Mouse (Mus musculus): Measurements from ENCODE around the gene Eif3k. TPM values are rescaled to one million over a fixed set of nuclear protein-coding genes. Genes with fewer than 3 reads are reported as not detected.

Gene Eif3k
- polyA plus RNA-seq, 1 experiment from 2014 or later = 444 TPM

GRCm38 (mm10) chr7:28993402-28993801, 11.7 kb upstream of the Eif3k start:
- no peaks in the 10 kb centered on the region for H3K36me3 ChIP-seq (ENCODE audit: control insufficient read depth, insufficient read depth, low read length)
- no peak overlapping the region for H3K4me3 ChIP-seq (ENCODE audit: low read depth, low read length)
- ATAC-seq (replicated peaks; ENCODE audit: low FRiP score, low TSS enrichment, low read depth) (no peak), DNase-seq (ENCODE audit: low spot score) (no peak)
- WGBS = 81% methylated on average over 3 of the region's 3 CpGs
- H3K27me3 ChIP-seq (replicated peaks; ENCODE audit: control insufficient read depth, insufficient read depth, low read length) = no peaks in the 10 kb centered on the region
- no peak overlapping the region for H3K9ac ChIP-seq (ENCODE audit: low read length)
- H3K4me1 ChIP-seq (replicated peaks; ENCODE audit: control insufficient read depth, insufficient read depth, low read length) = no peaks in the 10 kb centered on the region
- no peak overlapping the region for H3K4me2 ChIP-seq (ENCODE audit: low read length)
- H3K9me3 ChIP-seq (ENCODE audit: control insufficient read depth, low read length) = no peaks in the 10 kb centered on the region
- H3K27ac ChIP-seq (ENCODE audit: low read depth) = no peak overlapping the region

GRCm38 (mm10) chr7:28992997-28993396, 11.3 kb upstream of the Eif3k start:
- no peaks in the 10 kb centered on the region for H3K36me3 ChIP-seq (ENCODE audit: control insufficient read depth, insufficient read depth, low read length)
- H3K27me3 ChIP-seq (replicated peaks; ENCODE audit: control insufficient read depth, insufficient read depth, low read length) = no peaks in the 10 kb centered on the region
- H3K4me3 ChIP-seq (ENCODE audit: low read depth, low read length) = no peak overlapping the region
- H3K4me2 ChIP-seq (ENCODE audit: low read length) = no peak overlapping the region
- ATAC-seq (replicated peaks; ENCODE audit: low FRiP score, low TSS enrichment, low read depth) = no peak
- no peaks in the 10 kb centered on the region for H3K4me1 ChIP-seq (replicated peaks; ENCODE audit: control insufficient read depth, insufficient read depth, low read length)
- DNase-seq (ENCODE audit: low spot score) = no peak
- WGBS = 82% methylated on average over 3 of the region's 3 CpGs
- H3K9me3 ChIP-seq (ENCODE audit: control insufficient read depth, low read length) = no peaks in the 10 kb centered on the region
- H3K27ac ChIP-seq (ENCODE audit: low read depth) = no peak overlapping the region
- H3K9ac ChIP-seq (ENCODE audit: low read length) = no peak overlapping the region

- no peak for ATAC-seq (replicated peaks; ENCODE audit: low FRiP score, low TSS enrichment, low read depth)
- Histone ChIP-seq H3K4me1 (replicated peaks; ENCODE audit: control insufficient read depth, insufficient read depth, low read length) (no peaks in the 10 kb centered on the region), H3K4me3 (ENCODE audit: low read depth, low read length) (no peak overlapping the region), H3K27me3 (replicated peaks; ENCODE audit: control insufficient read depth, insufficient read depth, low read length) (no peaks in the 10 kb centered on the region), H3K4me2 (ENCODE audit: low read length) (no peak overlapping the region), H3K9me3 (ENCODE audit: control insufficient read depth, low read length) (no peaks in the 10 kb centered on the region), H3K27ac (ENCODE audit: low read depth) (no peak overlapping the region), H3K9ac (ENCODE audit: low read length) (no peak overlapping the region), H3K36me3 (ENCODE audit: control insufficient read depth, insufficient read depth, low read length) (no peaks in the 10 kb centered on the region)
- no peak for DNase-seq (ENCODE audit: low spot score)
- 72% methylated on average over 5 of the region's 5 CpGs for whole genome bisulfite sequencing
These were observed 10.0 kb upstream of the Eif3k start for GRCm38 (mm10) chr7:28991616-28992015.

GRCm38 (mm10) chr7:28990766-28991273, 9.2 kb upstream of the Eif3k start:
- Histone ChIP-seq H3K4me1 (replicated peaks; ENCODE audit: control insufficient read depth, insufficient read depth, low read length) (no peaks in the 10 kb centered on the region), H3K27me3 (replicated peaks; ENCODE audit: control insufficient read depth, insufficient read depth, low read length) (no peaks in the 10 kb centered on the region), H3K4me2 (ENCODE audit: low read length) (no peak overlapping the region), H3K36me3 (ENCODE audit: control insufficient read depth, insufficient read depth, low read length) (no peaks in the 10 kb centered on the region), H3K9me3 (ENCODE audit: control insufficient read depth, low read length) (no peaks in the 10 kb centered on the region), H3K27ac (ENCODE audit: low read depth) (no peak overlapping the region), H3K9ac (ENCODE audit: low read length) (no peak overlapping the region), H3K4me3 (ENCODE audit: low read depth, low read length) (no peak overlapping the region)
- DNase-seq (ENCODE audit: low spot score) (no peak), ATAC-seq (replicated peaks; ENCODE audit: low FRiP score, low TSS enrichment, low read depth) (no peak)
- whole genome bisulfite sequencing = 53% methylated on average over 13 of the region's 14 CpGs

GRCm38 (mm10) chr7:28985207-28985606, 3.5 kb upstream of the Eif3k start:
- Histone ChIP-seq H3K36me3 (ENCODE audit: control insufficient read depth, insufficient read depth, low read length) (peaks cover 3% of the 10 kb centered on the region; the same call in 1 of the 2 replicates), H3K9me3 (ENCODE audit: control insufficient read depth, low read length) (no peaks in the 10 kb centered on the region), H3K4me2 (ENCODE audit: low read length) (no peak overlapping the region), H3K4me3 (ENCODE audit: low read depth, low read length) (no peak overlapping the region), H3K27ac (ENCODE audit: low read depth) (no peak overlapping the region), H3K4me1 (replicated peaks; ENCODE audit: control insufficient read depth, insufficient read depth, low read length) (peaks cover 10% of the 10 kb centered on the region), H3K27me3 (replicated peaks; ENCODE audit: control insufficient read depth, insufficient read depth, low read length) (no peaks in the 10 kb centered on the region), H3K9ac (ENCODE audit: low read length) (no peak overlapping the region)
- DNase-seq (ENCODE audit: low spot score) = no peak
- WGBS = 86% methylated on average over 7 of the region's 7 CpGs
- ATAC-seq (replicated peaks; ENCODE audit: low FRiP score, low TSS enrichment, low read depth) = no peak

GRCm38 (mm10) chr7:28984452-28984851, 2.8 kb upstream of the Eif3k start:
- ATAC-seq (replicated peaks; ENCODE audit: low FRiP score, low TSS enrichment, low read depth) = no peak
- Histone ChIP-seq H3K27me3 (replicated peaks; ENCODE audit: control insufficient read depth, insufficient read depth, low read length) (no peaks in the 10 kb centered on the region), H3K36me3 (ENCODE audit: control insufficient read depth, insufficient read depth, low read length) (peaks cover 9% of the 10 kb centered on the region; the same call in 1 of the 2 replicates), H3K4me3 (ENCODE audit: low read depth, low read length) (no peak overlapping the region), H3K27ac (ENCODE audit: low read depth) (no peak overlapping the region), H3K9ac (ENCODE audit: low read length) (no peak overlapping the region), H3K4me1 (replicated peaks; ENCODE audit: control insufficient read depth, insufficient read depth, low read length) (peaks cover 10% of the 10 kb centered on the region), H3K4me2 (ENCODE audit: low read length) (no peak overlapping the region), H3K9me3 (ENCODE audit: control insufficient read depth, low read length) (no peaks in the 10 kb centered on the region)
- no peak for DNase-seq (ENCODE audit: low spot score)
- 90% methylated on average over 1 of the region's 1 CpGs for WGBS

- H3K4me2 ChIP-seq (ENCODE audit: low read length) = no peak overlapping the region
- H3K4me1 ChIP-seq (replicated peaks; ENCODE audit: control insufficient read depth, insufficient read depth, low read length) = peaks cover 10% of the 10 kb centered on the region
- WGBS = 74% methylated on average over 4 of the region's 4 CpGs
- H3K9me3 ChIP-seq (ENCODE audit: control insufficient read depth, low read length) = no peaks in the 10 kb centered on the region
- H3K9ac ChIP-seq (ENCODE audit: low read length) = no peak overlapping the region
- peaks cover 14% of the 10 kb centered on the region for H3K36me3 ChIP-seq (ENCODE audit: control insufficient read depth, insufficient read depth, low read length)
- no peak overlapping the region for H3K27ac ChIP-seq (ENCODE audit: low read depth)
- DNase-seq (ENCODE audit: low spot score) (no peak), ATAC-seq (replicated peaks; ENCODE audit: low FRiP score, low TSS enrichment, low read depth) (no peak)
- H3K4me3 ChIP-seq (ENCODE audit: low read depth, low read length) = no peak overlapping the region
- no peaks in the 10 kb centered on the region for H3K27me3 ChIP-seq (replicated peaks; ENCODE audit: control insufficient read depth, insufficient read depth, low read length)
These were observed 2.2 kb upstream of the Eif3k start for GRCm38 (mm10) chr7:28983849-28984248.

GRCm38 (mm10) chr7:28983141-28983564, 1.5 kb upstream of the Eif3k start:
- Histone ChIP-seq H3K27ac (ENCODE audit: low read depth) (no peak overlapping the region; the same call in 1 of the 2 replicates), H3K4me2 (ENCODE audit: low read length) (peak overlapping the region; percentile 82), H3K9ac (ENCODE audit: low read length) (no peak overlapping the region), H3K4me3 (ENCODE audit: low read depth, low read length) (0 out of 2 replicates have a peak overlapping the region, but pooled peaks have one; percentile 96), H3K27me3 (replicated peaks; ENCODE audit: control insufficient read depth, insufficient read depth, low read length) (no peaks in the 10 kb centered on the region), H3K36me3 (ENCODE audit: control insufficient read depth, insufficient read depth, low read length) (peaks cover 21% of the 10 kb centered on the region), H3K4me1 (replicated peaks; ENCODE audit: control insufficient read depth, insufficient read depth, low read length) (peaks cover 10% of the 10 kb centered on the region), H3K9me3 (ENCODE audit: control insufficient read depth, low read length) (no peaks in the 10 kb centered on the region)
- no peak for ATAC-seq (replicated peaks; ENCODE audit: low FRiP score, low TSS enrichment, low read depth)
- no peak for DNase-seq (ENCODE audit: low spot score)
- WGBS = 57% methylated on average over 11 of the region's 11 CpGs

- Histone ChIP-seq H3K36me3 (ENCODE audit: control insufficient read depth, insufficient read depth, low read length) (peaks cover 28% of the 10 kb centered on the region), H3K9ac (ENCODE audit: low read length) (peak overlapping the region; percentile 64), H3K27me3 (replicated peaks; ENCODE audit: control insufficient read depth, insufficient read depth, low read length) (no peaks in the 10 kb centered on the region), H3K4me2 (ENCODE audit: low read length) (peak overlapping the region; percentile 82), H3K4me3 (ENCODE audit: low read depth, low read length) (peak overlapping the region; percentile 96), H3K9me3 (ENCODE audit: control insufficient read depth, low read length) (no peaks in the 10 kb centered on the region), H3K4me1 (replicated peaks; ENCODE audit: control insufficient read depth, insufficient read depth, low read length) (peaks cover 10% of the 10 kb centered on the region), H3K27ac (ENCODE audit: low read depth) (peak overlapping the region; percentile 75)
- 12% methylated on average over 19 of the region's 19 CpGs for WGBS
- ATAC-seq (replicated peaks; ENCODE audit: low FRiP score, low TSS enrichment, low read depth) = peak; percentile 61
- DNase-seq (ENCODE audit: low spot score) = no peak
These were observed 780 bp upstream of the Eif3k start for GRCm38 (mm10) chr7:28982274-28983013.
